Mouse (Mus musculus) spleen, adult 2 months (tissue): ENCODE measurements around the gene Acss1. TPM values are rescaled to one million over a fixed set of nuclear protein-coding genes. Genes with fewer than 3 reads are reported as not detected.

Experiments used
- DNase-seq, 2 experiments: peaks; one replicate each; pipeline versions ENCODE4 v3.0.0 to v3.0.0-alpha.2; 2012 to 2021; ENCODE audit warnings: low spot score in 2 of 2, low read depth in 1 of 2
- H3K27ac ChIP-seq: fragments of 200-500 bp; 2 replicates; pipeline ENCODE4 v1.5.1; 2012; ENCODE audit warnings: low read length, inconsistent platforms; ENCODE audit not compliant: insufficient read depth
- H3K27me3 ChIP-seq: fragments of 200-500 bp; 2 replicates; pipeline ENCODE4 v1.6.1; 2012; ENCODE audit warnings: mild to moderate bottlenecking, moderate library complexity, low read length, inconsistent platforms; ENCODE audit not compliant: control insufficient read depth, insufficient read depth
- H3K36me3 ChIP-seq: fragments of 200-500 bp; 2 replicates; pipeline ENCODE4 v1.6.1; 2012; ENCODE audit warnings: mild to moderate bottlenecking, low read length, inconsistent platforms; ENCODE audit not compliant: control insufficient read depth, insufficient read depth
- H3K4me1 ChIP-seq: fragments of 200-500 bp; 2 replicates; pipeline ENCODE4 v1.6.1; 2011; ENCODE audit warnings: inconsistent platforms; ENCODE audit not compliant: control insufficient read depth, insufficient read depth, insufficient read length
- H3K4me3 ChIP-seq: fragments of 200-500 bp; 2 replicates; pipeline ENCODE4 v1.5.1; 2011; ENCODE audit warnings: mild to moderate bottlenecking, inconsistent platforms; ENCODE audit not compliant: insufficient read depth, insufficient read length; ENCODE audit errors: extremely low read depth
- CTCF ChIP-seq: fragments of 200-500 bp; IDR thresholded peaks from 2 replicates; pipeline ENCODE4 v1.5.1; 2011; ENCODE audit warnings: mild to moderate bottlenecking, inconsistent platforms; ENCODE audit not compliant: insufficient read depth, insufficient read length, insufficient replicate concordance; ENCODE audit errors: extremely low read depth
- POLR2A ChIP-seq: fragments of 200-500 bp; IDR thresholded peaks from 2 replicates; pipeline ENCODE4 v1.6.1; 2011; ENCODE audit warnings: low read depth, low read length, inconsistent platforms
- WGBS: fragments of 180-500 bp; shearing (Covaris S2); methylation state at CpG from one replicate; pipeline ENCODE4 v1.1.7; 2018; 5-methylcytosine and 5-hydroxymethylcytosine counted together
- polyA plus RNA-seq: library from polyadenylated mRNA; depleted of rRNA; stranded (reverse); fragments of >200 nt; gene quantifications from 2 replicates; pipeline ENCODE4 v1.2.3, GENCODE M21; 2012

Gene Acss1
- polyA plus RNA-seq, 1 experiment: 76.7 TPM

GRCm38 (mm10) chr2:150638370-150638733 is 29.9 kb downstream of the Acss1 start:
- TF ChIP-seq CTCF (no peak), POLR2A (no peak)
- Histone ChIP-seq H3K4me3 (no peak overlapping the region), H3K27me3 (no peaks in the 10 kb centered on the region), H3K27ac (no peak overlapping the region), H3K4me1 (no peaks in the 10 kb centered on the region), H3K36me3 (peaks cover 30% of the 10 kb centered on the region)
- 74% methylated on average over 2 of the region's 2 CpGs for WGBS
- no peak for DNase-seq

GRCm38 (mm10) chr2:150637702-150638369 is 30.5 kb downstream of the Acss1 start:
- H3K36me3 ChIP-seq: peaks cover 32% of the 10 kb centered on the region
- no peak overlapping the region for H3K27ac ChIP-seq
- no peaks in the 10 kb centered on the region for H3K4me1 ChIP-seq
- TF ChIP-seq POLR2A (no peak), CTCF (no peak)
- H3K4me3 ChIP-seq: no peak overlapping the region
- 88% methylated on average over 6 of the region's 6 CpGs for WGBS
- no peaks in the 10 kb centered on the region for H3K27me3 ChIP-seq
- DNase-seq: no peak

DNA sequence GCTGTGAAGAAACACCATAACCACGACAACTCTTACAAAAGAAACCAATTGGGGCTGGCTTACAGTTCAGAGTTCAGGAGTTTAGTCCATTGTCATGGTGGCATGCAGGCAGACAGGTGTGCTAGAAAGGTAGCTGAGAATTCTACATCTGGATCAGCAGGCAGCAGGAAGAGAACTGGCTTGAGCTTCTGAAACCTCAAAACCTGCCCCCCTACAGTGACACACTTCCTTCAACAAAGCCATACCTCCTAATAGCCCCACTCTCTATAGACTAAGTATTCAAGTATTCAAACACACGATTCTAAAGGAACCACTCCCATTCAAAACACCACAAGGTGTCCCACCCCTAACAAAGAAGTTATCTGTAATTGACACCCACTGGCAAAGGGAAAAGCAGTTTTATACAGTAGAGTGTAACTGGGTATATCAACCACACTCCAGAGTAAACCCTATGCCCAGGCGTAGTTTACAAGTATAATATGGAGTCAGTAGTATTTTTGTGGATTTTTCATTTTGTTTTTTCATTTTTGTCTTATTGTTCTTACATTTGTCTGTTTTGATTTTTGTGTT is 32.3 kb downstream of the Acss1 start:
- TF ChIP-seq POLR2A (no peak), CTCF (no peak)
- Histone ChIP-seq H3K27me3 (no peaks in the 10 kb centered on the region), H3K27ac (no peak overlapping the region), H3K4me3 (no peak overlapping the region), H3K4me1 (no peaks in the 10 kb centered on the region), H3K36me3 (peaks cover 24% of the 10 kb centered on the region)
- DNase-seq: no peak
- WGBS: 76% methylated on average over 3 of the region's 3 CpGs

DNA sequence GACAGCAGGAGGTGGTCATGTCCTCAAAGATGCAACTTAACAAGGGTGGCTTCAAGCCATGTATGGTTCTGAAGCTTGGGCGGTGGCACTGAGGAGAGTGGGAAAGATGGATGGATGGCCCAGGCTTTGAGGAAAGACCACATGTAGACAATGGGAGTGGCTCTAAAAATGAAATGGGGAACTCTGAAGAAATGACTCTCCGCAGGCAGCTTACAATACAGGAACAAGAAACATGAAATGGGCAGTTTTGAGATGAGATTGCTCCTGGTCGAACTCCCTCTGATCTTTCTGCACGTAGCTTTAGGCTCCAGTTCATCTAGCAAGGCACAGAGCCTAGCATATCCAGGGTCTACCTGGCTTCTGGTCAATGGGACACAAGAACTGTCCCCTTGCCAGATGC is 39.0 kb downstream of the Acss1 start:
- WGBS: 78% methylated on average over 4 of the region's 4 CpGs
- Histone ChIP-seq H3K36me3 (peaks cover 38% of the 10 kb centered on the region), H3K4me1 (no peaks in the 10 kb centered on the region), H3K27ac (no peak overlapping the region), H3K4me3 (no peak overlapping the region), H3K27me3 (no peaks in the 10 kb centered on the region)
- TF ChIP-seq POLR2A: no peak
- no peak for TF ChIP-seq CTCF
- DNase-seq: no peak

DNA sequence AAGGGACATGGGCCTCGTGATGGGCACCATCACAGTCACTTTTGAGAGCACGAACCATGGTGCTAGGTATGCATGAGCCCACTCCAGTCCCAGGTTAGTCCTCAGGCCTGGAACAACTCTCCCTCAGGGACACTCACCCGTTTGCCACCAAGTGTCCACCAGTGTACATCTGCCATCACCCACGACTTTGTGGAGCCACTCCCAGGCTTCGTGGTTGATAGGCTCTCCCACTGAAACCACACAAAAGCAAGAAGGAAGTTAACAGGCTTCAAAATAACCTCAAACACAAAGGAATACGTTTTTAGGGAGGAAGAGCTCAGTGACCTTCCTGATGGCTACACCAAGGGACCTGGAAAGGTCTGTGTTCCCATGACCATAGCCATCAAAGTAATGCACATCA is 41.2 kb downstream of the Acss1 start:
- DNase-seq: no peak
- Histone ChIP-seq H3K4me3 (no peak overlapping the region), H3K27me3 (no peaks in the 10 kb centered on the region), H3K36me3 (peaks cover 32% of the 10 kb centered on the region), H3K27ac (no peak overlapping the region), H3K4me1 (no peaks in the 10 kb centered on the region)
- WGBS: 37% methylated on average over 6 of the region's 6 CpGs
- TF ChIP-seq POLR2A: no peak
- no peak for TF ChIP-seq CTCF

- Histone ChIP-seq H3K27me3 (no peaks in the 10 kb centered on the region), H3K27ac (no peak overlapping the region), H3K4me3 (no peak overlapping the region), H3K36me3 (peaks cover 46% of the 10 kb centered on the region), H3K4me1 (no peaks in the 10 kb centered on the region)
- 94% methylated on average over 8 of the region's 8 CpGs for WGBS
- TF ChIP-seq CTCF: no peak
- TF ChIP-seq POLR2A: no peak
- DNase-seq: no peak
These were observed 43.4 kb downstream of the Acss1 start for GRCm38 (mm10) chr2:150624926-150625325.

DNA sequence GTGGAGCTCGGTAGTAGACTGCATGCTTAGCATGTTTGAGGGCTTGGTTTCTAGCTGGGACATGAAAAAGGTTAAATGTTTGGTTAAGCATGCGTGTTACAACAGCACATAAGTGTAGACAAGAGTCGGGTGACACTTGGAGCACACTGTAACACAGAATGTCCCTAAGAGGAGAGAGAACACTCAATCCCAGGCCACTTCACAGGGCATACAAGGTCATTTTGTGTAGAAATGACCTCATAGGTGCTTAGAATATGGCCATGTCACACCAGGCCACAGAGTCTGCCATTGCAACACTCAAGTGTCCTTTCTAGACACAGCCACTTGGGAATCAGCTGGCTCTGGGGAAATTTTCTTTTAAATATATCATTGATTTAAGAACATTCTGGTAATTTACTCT is 44.3 kb downstream of the Acss1 start:
- 98% methylated on average over 3 of the region's 3 CpGs for WGBS
- H3K27me3 ChIP-seq: no peaks in the 10 kb centered on the region
- H3K27ac ChIP-seq: no peak overlapping the region
- no peak for TF ChIP-seq CTCF
- no peak for TF ChIP-seq POLR2A
- H3K4me3 ChIP-seq: no peak overlapping the region
- no peaks in the 10 kb centered on the region for H3K4me1 ChIP-seq
- H3K36me3 ChIP-seq: peaks cover 51% of the 10 kb centered on the region
- DNase-seq: no peak
